Mouse (Mus musculus) heart, postnatal 36 days (tissue): ENCODE data around the gene Cfd. TPM values are rescaled to one million over a fixed set of nuclear protein-coding genes. Genes with fewer than 3 reads are reported as not detected.

Source experiments
- DNase-seq, 2 experiments: peaks; one replicate each; pipeline ENCODE4 v3.0.0; 2021 to 2022
- intact Hi-C: fragments of 180-260 bp; cut with DNase I; formaldehyde crosslinking; loops from one replicate; pipeline ENCODE4 v1.15.1; 2025
- total RNA-seq, 2 experiments: library from RNA; stranded (reverse); gene quantifications; 2 replicates each; pipeline ENCODE4 v1.2.3; 2021

The Cfd gene
- total RNA-seq, result 10 to 100 TPM; 11.6 to 63.9 TPM

GRCm38 (mm10) chr10:79890670-79891069 is at the start of gene Cfd:
Cfd (plus strand) TSS chr10:79890853.
- DNase-seq, result no peak
- intact Hi-C loops, result no loop called here

DNA sequence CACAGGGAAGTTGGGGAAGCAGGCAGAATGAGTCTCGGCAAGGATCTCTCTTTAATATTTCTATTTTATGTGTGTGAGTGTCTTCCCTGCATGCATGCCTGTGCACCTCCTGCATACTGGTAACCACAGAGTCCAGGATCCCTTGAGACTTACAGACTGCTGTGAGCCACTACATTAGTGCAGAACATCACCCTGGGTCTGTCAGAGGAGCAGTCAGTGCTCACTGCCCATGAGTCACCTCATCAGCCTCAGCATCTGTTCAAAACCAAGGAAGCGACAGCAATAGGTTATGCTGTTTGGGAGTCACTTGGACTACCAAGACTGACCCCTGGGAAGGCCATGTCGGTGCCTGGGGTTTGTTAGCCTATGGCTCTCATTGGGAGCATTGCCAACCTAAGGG is 48.3 kb upstream of the Cfd start:
- intact Hi-C loops, result no loop called here
- no peak for DNase-seq

DNA sequence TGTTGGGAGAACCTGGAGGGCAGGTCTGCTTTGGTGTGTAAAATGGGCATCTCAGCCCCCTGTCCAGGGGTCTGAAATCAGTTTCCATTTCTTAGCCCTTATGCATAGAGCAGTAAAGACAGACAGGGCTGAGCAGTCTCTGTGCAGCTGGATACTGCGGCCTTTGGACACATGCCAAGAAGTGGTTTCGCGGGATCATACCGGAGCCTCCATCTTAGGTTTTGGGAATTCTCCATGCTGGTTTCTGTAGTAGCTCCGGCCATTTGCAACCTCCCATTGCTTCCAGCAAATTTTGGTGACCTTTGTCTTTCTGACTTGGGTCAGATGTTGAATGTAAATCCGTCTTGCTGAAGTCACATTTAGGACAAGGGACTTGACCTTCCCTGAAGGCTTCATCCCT is 47.2 kb upstream of the Cfd start:
- no peak for DNase-seq
- intact Hi-C loops, result no loop called here

GRCm38 (mm10) chr10:79846553-79846952 is 44.1 kb upstream of the Cfd start:
- intact Hi-C loops, result no loop called here
- DNase-seq, result no peak

DNA sequence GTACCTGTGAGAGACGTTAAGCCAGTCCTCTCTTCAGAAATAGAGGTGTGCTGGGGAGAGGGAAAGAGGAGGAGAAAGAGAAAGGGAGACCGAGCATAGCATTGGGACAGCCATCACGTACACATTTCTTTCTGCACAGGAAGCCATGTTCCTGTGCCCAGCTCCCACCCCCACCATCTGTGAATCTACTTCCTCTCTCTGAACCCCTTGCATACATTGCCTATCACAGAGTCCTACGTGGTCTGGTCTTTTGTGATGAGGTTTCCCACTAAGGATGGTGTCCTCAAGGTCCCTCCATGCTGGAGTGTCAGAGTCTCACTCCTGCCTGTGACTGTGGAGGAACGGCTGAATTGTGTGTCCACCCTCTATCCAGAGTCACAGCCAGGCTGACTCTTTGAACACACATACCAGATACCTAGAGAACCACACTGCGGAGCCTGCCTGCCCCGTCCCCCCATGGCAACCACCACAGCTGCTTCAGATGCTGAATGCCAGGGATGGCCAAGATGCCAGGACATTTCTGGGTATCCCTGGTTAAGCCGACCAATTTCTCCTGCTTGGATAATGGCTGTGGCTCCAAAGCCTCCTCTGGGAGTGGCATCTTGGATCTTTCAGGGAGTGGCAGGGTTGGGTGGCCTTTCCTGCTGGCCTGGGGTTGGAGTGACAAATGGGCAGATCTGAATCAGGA is 40.6 kb upstream of the Cfd start:
- intact Hi-C loops, result no loop called here
- DNase-seq, result no peak

GRCm38 (mm10) chr10:79851653-79852052 is 39.0 kb upstream of the Cfd start:
- intact Hi-C loops, result no loop called here
- DNase-seq, result no peak

- intact Hi-C loops, result no loop called here
- peak; percentile 51 to 58 for DNase-seq
Measured at GRCm38 (mm10) chr10:79852107-79852789, 38.4 kb upstream of the Cfd start.

GRCm38 (mm10) chr10:79852827-79853226 is 37.8 kb upstream of the Cfd start:
- DNase-seq, result peak in 1 of 2 experiments; percentile 48
- intact Hi-C loops, result no loop called here

- intact Hi-C loops, result no loop called here
- DNase-seq, result peak; percentile 95 to 98
Measured at GRCm38 (mm10) chr10:79853392-79853791, 37.3 kb upstream of the Cfd start.

GRCm38 (mm10) chr10:79853860-79854795 is 36.5 kb upstream of the Cfd start, which contains the start of gene Ptbp1:
Ptbp1 (plus strand) TSS chr10:79854427.
- DNase-seq, result peak; percentile 96 to 97
- intact Hi-C loops, result no loop called here

- intact Hi-C loops, result no loop called here
- DNase-seq, result peak; percentile 69 to 79
Measured at GRCm38 (mm10) chr10:79854801-79855541, 35.7 kb upstream of the Cfd start.

DNA sequence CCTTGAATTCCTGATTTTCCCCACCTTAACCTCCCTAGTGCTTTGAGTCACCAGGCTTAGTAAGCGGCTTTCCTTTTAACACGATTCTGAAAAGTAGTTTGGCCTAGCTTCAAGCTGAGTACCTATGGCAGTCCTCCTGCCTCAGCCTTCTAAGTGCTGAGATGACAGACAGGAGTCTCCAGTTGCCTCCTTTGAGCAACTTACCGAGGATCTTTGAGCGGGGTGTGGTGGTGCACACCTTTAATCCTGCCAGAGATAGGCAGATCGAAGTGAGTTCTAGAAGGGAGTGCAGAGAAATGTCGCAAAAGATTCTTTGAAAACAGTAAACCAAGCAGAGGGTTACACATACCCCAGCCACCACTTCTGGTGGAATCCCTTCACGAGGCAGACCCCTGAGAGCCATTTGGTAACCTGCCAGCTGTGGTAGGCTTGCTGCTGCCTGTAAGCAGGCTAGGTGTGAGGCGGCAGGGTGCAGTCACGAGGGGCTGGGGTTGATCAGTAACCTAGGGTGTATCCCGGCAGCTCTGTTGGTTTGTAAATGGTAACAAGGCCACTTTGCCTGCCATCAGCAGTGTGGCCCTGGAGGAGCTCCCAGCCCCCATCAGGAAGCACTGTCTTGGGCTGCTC is 35.0 kb upstream of the Cfd start:
- intact Hi-C loops, result no loop called here
- no peak for DNase-seq

DNA sequence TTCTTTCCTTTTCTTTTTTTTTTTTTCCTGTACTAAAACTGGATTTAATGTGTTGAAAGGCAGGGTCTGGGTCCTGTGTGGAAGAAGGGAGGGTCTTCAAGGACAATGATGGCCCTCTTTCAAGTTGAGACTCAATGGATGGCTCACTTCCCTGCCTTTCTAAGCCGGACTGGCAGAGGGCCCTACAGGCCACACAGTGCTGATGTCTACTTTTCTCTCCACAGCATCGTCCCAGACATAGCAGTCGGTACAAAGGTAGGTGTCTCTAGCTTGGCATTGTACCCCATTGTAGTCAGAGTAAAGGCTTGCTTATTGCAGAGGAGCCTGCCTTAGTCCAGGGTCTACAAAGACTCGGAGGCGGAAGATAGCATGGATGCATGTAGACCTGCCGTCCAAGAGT is 34.4 kb upstream of the Cfd start:
- DNase-seq, result no peak
- intact Hi-C loops, result no loop called here

DNA sequence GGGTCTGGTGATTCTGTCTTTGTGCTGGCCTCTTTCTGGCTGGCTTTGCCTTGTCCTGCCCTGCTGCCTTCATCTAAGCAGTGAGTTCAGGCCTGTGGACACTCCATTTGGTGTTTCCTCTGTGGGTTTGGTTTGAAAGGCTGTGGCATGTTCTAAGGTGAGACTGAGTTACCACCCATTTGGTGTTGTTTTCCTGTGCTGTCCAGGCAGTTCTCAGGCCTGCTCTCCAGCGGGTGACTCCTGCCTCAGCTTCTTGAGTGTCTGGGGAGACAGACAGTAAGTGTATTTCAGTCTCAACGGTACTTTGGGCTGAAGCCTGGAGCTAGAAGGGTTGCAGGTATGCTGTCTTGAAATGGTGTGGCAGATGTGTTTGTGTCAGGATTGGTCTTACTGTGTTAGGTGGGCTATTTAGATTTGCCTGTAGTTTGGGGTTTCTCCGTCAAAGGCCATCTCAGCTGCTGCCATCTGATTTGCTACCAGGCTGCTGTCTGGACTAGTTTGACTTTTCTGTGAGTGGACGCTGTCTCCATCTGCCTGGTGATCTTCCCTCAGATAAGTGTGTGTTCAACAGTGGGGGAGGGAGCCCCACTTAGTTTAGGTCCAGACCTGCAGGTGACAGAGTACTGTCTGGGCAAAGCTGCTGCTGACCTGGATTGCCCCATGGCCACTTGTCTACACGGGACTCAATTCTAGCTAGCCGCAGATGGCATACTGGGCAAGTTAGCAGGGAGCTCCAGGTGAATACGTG is 33.8 kb upstream of the Cfd start:
- intact Hi-C loops, result no loop called here
- no peak for DNase-seq

- intact Hi-C loops, result no loop called here
- peak; percentile 71 to 74 for DNase-seq
Measured at GRCm38 (mm10) chr10:79857452-79857811, 33.2 kb upstream of the Cfd start.

DNA sequence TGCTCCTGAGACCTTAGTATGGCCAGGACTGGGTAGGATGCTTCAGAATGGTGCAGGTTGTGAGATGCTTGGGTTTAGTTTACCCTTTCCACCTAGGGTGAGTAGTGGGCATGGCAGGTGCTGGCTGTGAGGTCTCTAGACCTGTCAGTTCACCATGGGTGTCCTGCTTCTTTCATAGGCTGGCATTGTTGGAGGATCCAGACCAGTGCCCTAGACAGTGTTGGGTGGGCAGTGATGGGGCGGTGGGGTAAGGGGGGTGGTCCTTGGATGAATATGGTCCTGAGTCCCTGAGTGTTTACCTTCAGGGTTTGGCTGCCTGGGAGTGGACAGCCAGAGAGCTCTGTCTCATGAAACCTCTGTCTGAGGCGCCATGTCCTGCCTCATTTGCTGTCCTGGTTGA is 32.8 kb upstream of the Cfd start:
- intact Hi-C loops, result loop anchor here (2.0 kb wide), 1 partner anchor 17 kb away; no protein-coding TSS in a partner anchor
- DNase-seq, result no peak

GRCm38 (mm10) chr10:79858416-79859074 is 32.1 kb upstream of the Cfd start:
- DNase-seq, result peak; percentile 60 to 66
- intact Hi-C loops, result loop anchor here (2.0 kb wide), 1 partner anchor 18 kb away; no protein-coding TSS in a partner anchor

DNA sequence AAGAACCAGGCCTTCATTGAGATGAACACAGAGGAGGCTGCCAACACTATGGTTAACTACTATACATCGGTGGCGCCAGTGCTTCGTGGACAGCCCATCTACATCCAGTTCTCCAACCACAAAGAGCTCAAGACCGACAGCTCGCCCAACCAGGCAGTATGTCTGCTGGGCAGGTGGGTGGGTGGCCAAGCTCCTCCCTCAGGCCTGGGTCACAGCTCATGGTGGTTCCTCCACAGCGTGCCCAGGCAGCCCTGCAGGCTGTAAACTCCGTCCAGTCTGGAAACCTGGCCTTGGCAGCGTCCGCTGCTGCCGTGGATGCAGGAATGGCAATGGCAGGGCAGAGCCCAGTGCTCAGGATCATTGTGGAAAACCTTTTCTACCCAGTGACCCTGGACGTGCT is 31.5 kb upstream of the Cfd start:
- DNase-seq, result no peak
- intact Hi-C loops, result loop anchor here (2.0 kb wide), 1 partner anchor 18 kb away; no protein-coding TSS in a partner anchor
